Mouse (Mus musculus) sigmoid colon, adult 10 weeks (tissue): Measurements from ENCODE around the gene Nop2. TPM values are rescaled to one million over a fixed set of nuclear protein-coding genes. Genes with fewer than 3 reads are reported as not detected.

Source experiments
- polyA plus RNA-seq: library from polyadenylated mRNA; stranded (reverse); fragments of 350-450 nt; fragmentation: Illumina TruSeq; extraction: RNeasy Lipid Tissue Mini Kit (QIAGEN cat#74804); gene quantifications from one replicate; pipeline ENCODE4 v1.2.3, GENCODE M21; 2014; ENCODE audit warnings: low read depth, low replicate concordance

Gene Nop2
- polyA plus RNA-seq: 1.4 TPM

DNA sequence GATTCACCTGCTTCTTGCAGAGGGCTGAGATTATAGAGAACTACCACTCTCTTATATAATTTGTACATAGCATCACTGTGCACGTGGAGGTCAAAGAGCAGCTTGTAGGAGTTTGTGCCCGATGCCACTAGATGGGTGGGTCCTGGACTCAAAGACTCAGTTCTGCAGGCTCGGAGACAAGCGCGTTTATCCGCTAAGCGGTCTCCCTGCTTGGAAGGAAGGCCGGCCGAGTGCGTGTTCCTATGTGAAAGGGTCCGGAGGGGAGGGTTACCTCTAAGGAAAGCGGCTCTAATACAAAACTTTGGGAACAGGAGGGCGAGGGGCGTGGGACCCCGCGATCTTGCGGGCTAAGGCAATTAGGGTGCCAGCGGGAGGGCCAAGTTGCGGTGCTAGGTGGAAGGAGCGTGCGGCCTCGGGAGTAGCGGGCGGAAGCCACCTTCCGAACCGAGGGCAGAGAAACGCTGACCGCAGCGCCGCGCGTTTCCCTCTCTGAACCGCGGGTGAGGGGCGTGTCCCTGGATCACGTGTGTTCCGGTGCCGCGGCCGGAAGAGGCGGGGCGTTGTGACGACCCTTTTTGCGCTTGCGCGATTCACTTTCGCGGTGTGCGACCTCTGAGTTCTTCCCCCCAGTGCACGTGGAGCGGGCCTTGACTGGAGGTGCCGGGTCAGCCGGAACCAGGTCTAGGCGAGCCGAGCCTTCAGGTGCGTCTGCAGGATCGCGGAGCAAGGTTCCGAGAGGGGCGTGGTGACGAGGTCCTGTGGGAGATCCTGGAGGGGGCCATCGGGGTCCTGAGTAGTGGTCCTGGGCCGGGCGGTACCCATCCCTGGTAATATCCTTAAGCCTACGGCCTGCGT lies at the start of gene Nop2:
TSS of gene Nop2 (plus strand) at position 608 of the 855 bp plus-strand sequence.

DNA sequence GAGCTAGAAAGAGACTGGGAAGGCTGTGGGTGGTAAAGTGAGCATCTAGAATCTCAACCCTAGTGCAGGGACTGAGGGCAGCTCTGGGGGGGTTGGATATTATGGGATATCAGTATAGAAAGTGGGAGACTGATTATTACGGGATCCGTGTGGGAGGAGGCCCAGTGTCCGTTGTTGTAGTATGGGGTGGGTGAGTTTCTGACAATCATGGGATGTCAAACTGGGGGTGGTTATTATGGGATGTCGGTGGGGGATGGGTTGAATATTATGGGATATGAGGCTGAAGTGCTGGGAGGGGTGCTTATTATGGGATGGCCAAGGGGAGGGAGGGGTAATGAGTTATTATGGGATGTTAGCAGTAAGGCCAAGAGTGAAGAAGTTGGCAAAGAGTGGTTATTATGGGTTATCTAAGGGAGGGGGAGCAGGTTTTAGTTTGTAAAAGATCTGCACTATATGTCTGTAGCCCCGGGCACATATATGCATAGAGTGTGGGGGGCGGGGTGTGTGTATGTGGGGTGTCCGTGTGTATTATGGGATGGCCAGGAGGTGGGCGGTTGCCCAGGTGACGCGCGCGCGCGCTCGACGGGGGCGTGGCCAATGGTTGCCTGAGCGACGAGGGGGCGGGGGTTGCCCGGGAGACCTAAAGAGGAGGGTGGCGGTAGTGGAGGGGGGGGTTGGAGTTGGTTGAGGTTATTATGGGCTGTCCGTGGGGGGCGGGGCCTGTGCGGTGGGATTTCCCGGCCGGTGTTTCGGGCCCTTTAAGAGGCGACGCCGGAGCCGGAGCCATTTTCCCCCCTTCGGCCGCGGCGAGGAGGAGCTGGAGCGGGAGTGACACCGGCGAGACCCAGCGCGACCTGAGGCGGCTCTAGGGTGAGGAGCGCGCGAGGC lies 36.1 kb upstream of the Nop2 start, which contains the start of gene Chd4:
TSS of gene Chd4 (plus strand) at position 591 of the 888 bp plus-strand sequence.

DNA sequence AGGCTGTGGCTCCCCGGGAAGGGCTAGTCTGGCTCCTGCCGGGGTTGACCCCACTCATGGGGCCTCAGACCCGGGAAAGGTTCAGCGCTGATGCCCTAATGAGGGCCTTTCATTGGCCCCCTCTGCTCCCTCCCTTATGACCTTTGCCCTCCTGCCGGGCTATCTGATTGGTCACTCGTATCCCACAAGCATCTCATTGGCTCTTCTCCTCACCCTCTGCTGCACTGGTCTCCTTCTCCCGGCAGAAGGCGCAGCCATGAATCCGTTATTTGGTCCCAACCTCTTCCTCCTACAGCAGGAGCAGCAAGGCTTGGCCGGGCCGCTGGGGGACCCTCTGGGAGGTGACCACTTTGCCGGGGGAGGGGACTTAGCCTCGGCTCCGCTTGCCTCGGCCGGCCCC lies 13.3 kb downstream of the Nop2 start, which contains the start of gene Iffo1:
TSS of gene Iffo1 (plus strand) at position 241 of the 400 bp plus-strand sequence.

DNA sequence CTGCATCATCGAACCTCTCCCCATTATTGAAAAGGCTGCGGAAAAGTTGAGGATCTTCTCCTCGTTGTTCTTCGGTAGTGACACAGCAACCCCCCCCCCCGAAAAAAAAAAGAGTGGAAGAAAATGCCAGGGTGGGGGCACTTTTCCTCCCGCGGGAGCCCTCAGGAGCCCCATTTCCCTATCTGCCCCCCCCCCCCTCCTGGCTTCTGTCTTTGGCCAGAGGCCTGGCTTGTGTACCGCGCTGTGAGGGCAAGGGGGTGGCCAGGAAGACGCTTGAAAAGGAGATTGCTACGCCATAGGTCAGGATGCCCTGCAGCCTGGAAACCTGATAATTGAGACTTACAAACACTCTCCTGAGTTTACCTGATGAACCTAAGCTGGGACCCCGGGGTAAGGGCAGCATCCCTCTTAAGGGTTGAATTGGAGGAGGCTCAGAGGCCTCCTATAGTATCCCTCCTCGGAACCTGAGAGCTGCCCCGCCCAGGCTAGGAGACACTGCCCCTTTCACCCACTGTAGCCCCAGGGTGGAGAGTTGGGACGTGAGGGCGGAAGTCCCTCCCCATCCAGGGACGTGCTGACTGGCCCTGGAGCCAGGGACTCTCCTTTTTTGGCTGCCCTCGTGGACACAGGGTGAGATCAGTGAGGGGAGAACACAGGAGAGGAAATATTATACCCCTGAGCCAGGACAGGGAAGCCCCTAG lies 34.5 kb downstream of the Nop2 start, which contains the start of gene Gapdh:
TSS of gene Gapdh (minus strand) at position 417 of the 701 bp plus-strand sequence.

DNA sequence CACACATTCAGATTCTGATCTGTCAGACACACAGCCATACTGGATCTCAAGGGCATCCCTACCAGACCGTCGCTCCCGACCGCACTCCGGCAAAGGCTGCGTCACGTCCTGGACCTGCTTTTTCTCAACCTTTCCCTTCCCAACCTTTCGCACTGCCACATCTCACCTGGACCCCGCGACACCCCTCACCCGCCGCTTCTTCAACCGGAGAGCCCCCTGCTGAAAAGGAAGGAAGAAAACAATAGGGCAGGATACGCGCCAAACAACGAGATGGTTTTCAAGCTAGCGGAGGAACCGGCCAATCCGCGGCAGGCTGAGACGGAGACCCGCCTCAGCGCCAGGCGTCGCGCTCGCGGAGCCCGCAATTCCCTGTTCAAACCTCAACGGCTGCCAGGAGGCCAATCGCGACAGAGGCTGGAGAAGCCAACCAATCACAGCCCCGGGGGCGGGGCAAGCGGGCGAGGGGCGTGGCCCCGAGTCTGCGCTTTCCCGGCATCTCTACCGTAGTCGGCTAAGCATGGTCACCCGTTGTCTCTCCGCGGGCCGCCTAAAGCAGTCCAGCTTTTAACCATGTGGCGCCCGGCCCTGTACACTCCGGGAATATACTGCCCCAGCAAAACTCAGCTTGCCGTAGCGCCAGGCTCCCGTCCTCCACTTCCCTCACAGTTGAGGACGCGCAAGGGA lies 59.8 kb downstream of the Nop2 start, which contains the start of the genes Ncapd2 and Mrpl51:
TSS of gene Ncapd2 (minus strand) at position 370 of the 684 bp plus-strand sequence.
TSS of gene Mrpl51 (plus strand) at position 470 of the 684 bp plus-strand sequence.

Other genes starting within 250 kb of the Nop2 start
- gene Cd4, start 243.7 kb upstream of the Nop2 start, polyA plus RNA-seq: 2.6 TPM
- not detected for gene Lag3, start 220.2 kb upstream of the Nop2 start, polyA plus RNA-seq
- gene Ptms, start 211.8 kb upstream of the Nop2 start, polyA plus RNA-seq: 183 TPM
- 11.7 TPM for gene Mlf2, start 200.5 kb upstream of the Nop2 start, polyA plus RNA-seq
- gene Cops7a, start 166.4 kb upstream of the Nop2 start, polyA plus RNA-seq: 26.0 TPM
- gene Pianp, start 135.2 kb upstream of the Nop2 start, polyA plus RNA-seq: not detected
- 20.3 TPM for gene Zfp384, start 122.8 kb upstream of the Nop2 start, polyA plus RNA-seq
- 25.3 TPM for gene Ing4, start 92.1 kb upstream of the Nop2 start, polyA plus RNA-seq
- gene Acrbp, start 82.2 kb upstream of the Nop2 start, polyA plus RNA-seq: 3.6 TPM
- 3.2 TPM for gene Lpar5, start 64.0 kb upstream of the Nop2 start, polyA plus RNA-seq
- gene Chd4, start 35.9 kb upstream of the Nop2 start, polyA plus RNA-seq: 61.0 TPM
- gene Iffo1, start 13.3 kb downstream of the Nop2 start, polyA plus RNA-seq: 1.6 TPM
- gene Gapdh, start 34.6 kb downstream of the Nop2 start, polyA plus RNA-seq: 73.5 TPM
- 5.5 TPM for gene Ncapd2, start 59.8 kb downstream of the Nop2 start, polyA plus RNA-seq
- gene Mrpl51, start 59.9 kb downstream of the Nop2 start, polyA plus RNA-seq: 111 TPM
- 16.1 TPM for gene Vamp1, start 83.6 kb downstream of the Nop2 start, polyA plus RNA-seq
- gene Tapbpl, start 100.0 kb downstream of the Nop2 start, polyA plus RNA-seq: 9.3 TPM
- not detected for gene Cd27, start 105.1 kb downstream of the Nop2 start, polyA plus RNA-seq
- not detected for gene Tuba3a, start 154.1 kb downstream of the Nop2 start, polyA plus RNA-seq
- gene Ltbr, start 182.0 kb downstream of the Nop2 start, polyA plus RNA-seq: 0.95 TPM
- gene Scnn1a, start 188.8 kb downstream of the Nop2 start, polyA plus RNA-seq: 22.6 TPM
- gene Tnfrsf1a, start 217.5 kb downstream of the Nop2 start, polyA plus RNA-seq: 5.8 TPM
- 0.66 TPM for gene Plekhg6, start 248.9 kb downstream of the Nop2 start, polyA plus RNA-seq